Comparison of ENCODE assay signal across 8 mouse cellular contexts in the genomic region with DNA sequence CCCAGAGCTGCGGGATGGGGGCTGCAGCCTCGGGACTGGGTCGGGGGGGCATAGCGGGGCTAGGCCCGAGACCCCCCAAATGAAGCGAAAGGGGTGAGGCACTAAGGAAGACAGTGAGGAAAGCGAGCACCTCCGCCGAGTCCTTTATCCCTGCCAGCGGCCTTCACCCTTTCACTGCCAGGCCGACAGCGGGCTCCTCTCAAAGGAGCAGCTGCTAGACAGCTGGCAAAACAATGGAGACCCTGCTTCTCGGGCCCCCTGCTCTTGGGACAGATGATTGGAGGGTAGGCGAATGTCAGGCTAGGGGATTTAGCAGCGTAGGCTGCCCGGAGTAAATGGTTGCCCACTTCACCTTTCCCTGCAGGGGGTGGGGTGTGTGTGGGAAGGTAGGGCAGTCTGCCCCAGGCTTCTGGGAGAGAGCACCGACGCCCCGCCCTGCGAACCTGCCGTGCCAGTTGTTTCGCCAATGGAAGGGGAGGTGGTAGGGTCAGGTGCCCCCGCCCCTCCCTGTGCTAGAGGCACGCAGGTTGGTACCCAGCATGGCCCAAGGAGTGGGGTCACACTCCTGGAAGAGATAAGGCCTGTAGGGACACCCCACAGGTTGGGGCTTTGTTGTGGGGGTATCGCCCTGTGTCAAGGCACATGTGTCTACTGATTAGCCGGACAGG. TPM values are rescaled to one million over a fixed set of nuclear protein-coding genes. Genes with fewer than 3 reads are reported as not detected.
A peak's percentile ranks its signal among the peaks of the same experiment; 100 is the strongest.
DNase-seq lines count a peak whose midpoint lies in the region; ATAC-seq and TF ChIP-seq lines count a peak whose summit lies in the region.

No protein-coding gene starts in this region.

- 4% methylated on average over 26 of the region's 26 CpGs for WGBS in heart, embryonic 12.5 days
- 5% methylated on average over 23 of the region's 26 CpGs for WGBS in kidney, embryonic 16.5 days
- 4% methylated on average over 26 of the region's 26 CpGs for WGBS in lung, embryonic 14.5 days

- DNase-seq in 416B (ENCODE audit: low read depth) (peak; percentile 69), ES-E14 (ENCODE audit: low read depth, low spot score) (no peak)
- peak; percentile 81 for DNase-seq in embryo, embryonic 10.5 days (ENCODE audit: low spot score)
- DNase-seq in lung, embryonic 14.5 days = peak; percentile 62
- peak; percentile 77 for DNase-seq in retina, embryonic 14.5 days (ENCODE audit: low spot score)
- DNase-seq in urinary bladder, postnatal 36 days (ENCODE audit: low spot score in 2 of 2) = peak; percentile 52 to 71

- no peak; the same call in 1 of the 2 replicates for TF ChIP-seq CTCF in lung, embryonic 14.5 days (IDR thresholded peaks at IDR 0.05; ENCODE audit: low read depth)

- H3K4me3 ChIP-seq in ES-E14 (ENCODE audit: insufficient read depth in 1 of 2, low read depth in 1 of 2, low read length in 2 of 2, poor library complexity in 1 of 2, severe bottlenecking in 1 of 2) = peak overlapping the region; percentile 83 to 93
- H3K4me3 ChIP-seq in heart, embryonic 12.5 days = peak overlapping the region; percentile 88
- H3K4me3 ChIP-seq in kidney, embryonic 16.5 days (ENCODE audit: low read length) = peak overlapping the region; percentile 80
- H3K4me3 ChIP-seq in lung, embryonic 14.5 days (ENCODE audit: low read depth, low read length) = peak overlapping the region; percentile 90

- peaks cover 7 to 15% of the 10 kb centered on the region in 2 experiments; a peak in 1 of 4 replicates for H3K4me1 ChIP-seq in ES-E14 (ENCODE audit: control insufficient read depth in 2 of 2, insufficient read depth in 2 of 2, low read length in 2 of 2, poor library complexity in 1 of 2)
- H3K4me1 ChIP-seq in heart, embryonic 12.5 days (replicated peaks) = peaks cover 39% of the 10 kb centered on the region
- peaks cover 38% of the 10 kb centered on the region for H3K4me1 ChIP-seq in kidney, embryonic 16.5 days (ENCODE audit: insufficient read depth, low read length)
- peaks cover 23% of the 10 kb centered on the region; the same call in 1 of the 2 replicates for H3K4me1 ChIP-seq in lung, embryonic 14.5 days (ENCODE audit: insufficient read depth)

- no peaks in the 10 kb centered on the region for H3K36me3 ChIP-seq in ES-E14 (ENCODE audit: control insufficient read depth, insufficient read depth, low read length, poor library complexity, severe bottlenecking)
- no peaks in the 10 kb centered on the region for H3K36me3 ChIP-seq in heart, embryonic 12.5 days
- no peaks in the 10 kb centered on the region for H3K36me3 ChIP-seq in kidney, embryonic 16.5 days (ENCODE audit: insufficient read depth, low read length)
- H3K36me3 ChIP-seq in lung, embryonic 14.5 days (ENCODE audit: insufficient read depth) = no peaks in the 10 kb centered on the region

- peak overlapping the region; percentile 89 for H3K4me2 ChIP-seq in heart, embryonic 12.5 days
- H3K4me2 ChIP-seq in kidney, embryonic 16.5 days (replicated peaks; ENCODE audit: low read depth, low read length) = peak overlapping the region; percentile 74
- H3K4me2 ChIP-seq in lung, embryonic 14.5 days = peak overlapping the region; percentile 91

- no peak overlapping the region for H3K27ac ChIP-seq in ES-E14 (ENCODE audit: insufficient read depth, low read depth, low read length, poor library complexity, severe bottlenecking)
- peak overlapping the region; percentile 71 for H3K27ac ChIP-seq in heart, embryonic 12.5 days (ENCODE audit: poor library complexity, severe bottlenecking)
- peak overlapping the region; percentile 91 for H3K27ac ChIP-seq in kidney, embryonic 16.5 days (ENCODE audit: low read length)
- H3K27ac ChIP-seq in lung, embryonic 14.5 days (ENCODE audit: low read depth) = peak overlapping the region; percentile 87

- peak overlapping the region; percentile 79 for H3K9ac ChIP-seq in ES-E14 (ENCODE audit: insufficient read depth, low read depth, low read length, poor library complexity, severe bottlenecking)
- peak overlapping the region; percentile 94 for H3K9ac ChIP-seq in heart, embryonic 12.5 days
- H3K9ac ChIP-seq in kidney, embryonic 16.5 days (replicated peaks; ENCODE audit: low read length) = peak overlapping the region; percentile 91
- H3K9ac ChIP-seq in lung, embryonic 14.5 days = peak overlapping the region; percentile 93

- ATAC-seq in heart, embryonic 12.5 days (ENCODE audit: insufficient number of reproducible peaks, low FRiP score) = 0 out of 2 replicates have a peak, but pooled peaks have one; percentile 9
- ATAC-seq in kidney, embryonic 16.5 days (ENCODE audit: low FRiP score, low TSS enrichment) = peak; percentile 36
- ATAC-seq in lung, embryonic 14.5 days (ENCODE audit: insufficient read depth) = peak; percentile 46

- H3K27me3 ChIP-seq in heart, embryonic 12.5 days (replicated peaks) = no peaks in the 10 kb centered on the region
- H3K27me3 ChIP-seq in kidney, embryonic 16.5 days (ENCODE audit: insufficient read depth, low read length) = no peaks in the 10 kb centered on the region
- no peaks in the 10 kb centered on the region for H3K27me3 ChIP-seq in lung, embryonic 14.5 days (ENCODE audit: insufficient read depth, low read length)

- in situ Hi-C loops in ES-E14 (cut with MboI; ENCODE audit: low sequenced_read_pairs in 2 of 2, unreplicated experiment in 2 of 2) = no loop called here

- no peaks in the 10 kb centered on the region for H3K9me3 ChIP-seq in ES-E14 (ENCODE audit: control insufficient read depth, insufficient read depth, low read depth, low read length)
- H3K9me3 ChIP-seq in heart, embryonic 12.5 days (replicated peaks) = no peaks in the 10 kb centered on the region
- H3K9me3 ChIP-seq in kidney, embryonic 16.5 days (ENCODE audit: low read length) = no peaks in the 10 kb centered on the region
- no peaks in the 10 kb centered on the region for H3K9me3 ChIP-seq in lung, embryonic 14.5 days (ENCODE audit: low read depth, low read length)

TF ChIP-seq in ES-E14, 5 proteins besides CTCF, POLR2A, EP300 and RAD21:
- TF ChIP-seq ZC3H11A (IDR thresholded peaks at IDR 0.05; ENCODE audit: borderline replicate concordance, low read depth, low read length) (no peak), HCFC1 (IDR thresholded peaks at IDR 0.05; ENCODE audit: borderline replicate concordance, insufficient read depth, low read length) (no peak), ZNF384 (IDR thresholded peaks at IDR 0.05; ENCODE audit: low read depth, low read length) (no peak), MAFK (IDR thresholded peaks at IDR 0.05; ENCODE audit: insufficient read depth, low read depth, low read length) (no peak), CHD2 (IDR thresholded peaks at IDR 0.05; ENCODE audit: low read depth, low read length) (no peak)
TF ChIP-seq in ES-E14: peak in this region for 0.

RNA-seq across cellular contexts. Expression of gene Myo18a, which starts 0.8 kb away (rescaled TPM):
- total RNA-seq in ES-E14 (2012; rRNA removed) = 33.3 and 46.5 TPM in 2 replicates
- polyA plus RNA-seq in heart, embryonic 12.5 days (2016; fragmentation: Nextera tagmentation; extraction: Ambion mirVana) = 154 and 164 TPM in 2 replicates
- polyA plus RNA-seq in kidney, embryonic 16.5 days (2015; fragmentation: Nextera tagmentation; extraction: Ambion mirVana) = 32.4 and 38.1 TPM in 2 replicates
- 32.2 and 35.0 TPM in 2 replicates for polyA plus RNA-seq in lung, embryonic 14.5 days (2014; fragmentation: Nextera tagmentation; extraction: Ambion mirVana)

RNA-seq across cellular contexts. Expression of gene Gm10277, which starts 23.7 kb away (rescaled TPM):
- total RNA-seq in ES-E14 (2012; rRNA removed) = 0.18 and 0.32 TPM in 2 replicates
- polyA plus RNA-seq in heart, embryonic 12.5 days (2016; fragmentation: Nextera tagmentation; extraction: Ambion mirVana) = 1.2 and 1.5 TPM in 2 replicates
- 1.5 and 1.6 TPM in 2 replicates for polyA plus RNA-seq in kidney, embryonic 16.5 days (2015; fragmentation: Nextera tagmentation; extraction: Ambion mirVana)
- 1.1 and 1.5 TPM in 2 replicates for polyA plus RNA-seq in lung, embryonic 14.5 days (2014; fragmentation: Nextera tagmentation; extraction: Ambion mirVana)

RNA-seq across cellular contexts. Expression of gene Cryba1, which starts 38.7 kb away (rescaled TPM):
- 0.32 TPM in 1 of 2 replicates, not detected in the other for total RNA-seq in ES-E14 (2012; rRNA removed)
- 0.51 TPM in 1 of 2 replicates, not detected in the other for polyA plus RNA-seq in heart, embryonic 12.5 days (2016; fragmentation: Nextera tagmentation; extraction: Ambion mirVana)
- polyA plus RNA-seq in kidney, embryonic 16.5 days (2015; fragmentation: Nextera tagmentation; extraction: Ambion mirVana) = not detected in 2 replicates
- polyA plus RNA-seq in lung, embryonic 14.5 days (2014; fragmentation: Nextera tagmentation; extraction: Ambion mirVana) = not detected in 2 replicates
